Mouse (Mus musculus) brain, embryonic 14.5 days (tissue): ENCODE results near the gene Prkar1b.

Experiments
- CTCF ChIP-seq: fragments of 200-500 bp; IDR thresholded peaks from 2 replicates; pipeline ENCODE4 v1.5.1; 2012; ENCODE audit warnings: inconsistent platforms, mild to moderate bottlenecking, moderate library complexity, borderline replicate concordance; ENCODE audit not compliant: insufficient read depth, insufficient read length; ENCODE audit errors: extremely low read depth
- POLR2A ChIP-seq: fragments of 200-500 bp; IDR thresholded peaks from 2 replicates; pipeline ENCODE4 v1.6.1; 2012; ENCODE audit warnings: mild to moderate bottlenecking, inconsistent platforms, borderline replicate concordance; ENCODE audit not compliant: poor library complexity, insufficient read depth, insufficient read length, severe bottlenecking; ENCODE audit errors: extremely low read depth

DNA sequence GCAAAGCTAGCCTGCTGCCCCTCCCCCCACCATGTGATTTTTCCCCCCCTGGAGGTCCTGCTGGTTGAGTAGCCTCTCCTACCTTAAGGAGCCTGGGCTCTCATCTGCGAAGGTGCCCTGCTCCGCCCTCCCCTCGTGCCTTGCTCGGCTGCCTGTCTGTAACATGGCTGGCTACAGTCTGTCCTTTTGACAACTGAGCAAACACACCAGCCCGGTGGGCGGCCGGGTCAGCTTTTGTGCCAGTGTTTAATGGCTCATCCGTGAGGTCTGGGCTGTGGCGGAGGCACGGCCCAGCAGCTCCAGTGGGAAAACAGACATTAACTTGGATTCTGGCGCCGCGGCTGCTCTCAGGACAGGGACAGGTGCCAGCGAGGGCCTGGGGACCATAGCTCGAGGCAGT is 122.2 kb downstream of the Prkar1b start:
- TF ChIP-seq CTCF (no peak), POLR2A (no peak)
